Mouse (Mus musculus) splenic B cell, adult 2 months (primary cell): ENCODE results near the gene Enc1.

Experiments
- DNase-seq: peaks from one replicate; pipeline ENCODE4 v3.0.0-alpha.2; 2011; ENCODE audit warnings: low read depth, low spot score
- H3K27me3 ChIP-seq: 2 replicates; pipeline ENCODE4 v1.6.1; 2012; ENCODE audit warnings: mild to moderate bottlenecking, low read length, moderate library complexity, mixed read lengths; ENCODE audit not compliant: control insufficient read depth, poor library complexity, insufficient read depth, severe bottlenecking
- H3K36me3 ChIP-seq: 2 replicates; pipeline ENCODE4 v1.6.1; 2012; ENCODE audit warnings: mild to moderate bottlenecking, low read length, moderate library complexity, mixed read lengths; ENCODE audit not compliant: control insufficient read depth, poor library complexity, insufficient read depth, severe bottlenecking

Gene Enc1

DNA sequence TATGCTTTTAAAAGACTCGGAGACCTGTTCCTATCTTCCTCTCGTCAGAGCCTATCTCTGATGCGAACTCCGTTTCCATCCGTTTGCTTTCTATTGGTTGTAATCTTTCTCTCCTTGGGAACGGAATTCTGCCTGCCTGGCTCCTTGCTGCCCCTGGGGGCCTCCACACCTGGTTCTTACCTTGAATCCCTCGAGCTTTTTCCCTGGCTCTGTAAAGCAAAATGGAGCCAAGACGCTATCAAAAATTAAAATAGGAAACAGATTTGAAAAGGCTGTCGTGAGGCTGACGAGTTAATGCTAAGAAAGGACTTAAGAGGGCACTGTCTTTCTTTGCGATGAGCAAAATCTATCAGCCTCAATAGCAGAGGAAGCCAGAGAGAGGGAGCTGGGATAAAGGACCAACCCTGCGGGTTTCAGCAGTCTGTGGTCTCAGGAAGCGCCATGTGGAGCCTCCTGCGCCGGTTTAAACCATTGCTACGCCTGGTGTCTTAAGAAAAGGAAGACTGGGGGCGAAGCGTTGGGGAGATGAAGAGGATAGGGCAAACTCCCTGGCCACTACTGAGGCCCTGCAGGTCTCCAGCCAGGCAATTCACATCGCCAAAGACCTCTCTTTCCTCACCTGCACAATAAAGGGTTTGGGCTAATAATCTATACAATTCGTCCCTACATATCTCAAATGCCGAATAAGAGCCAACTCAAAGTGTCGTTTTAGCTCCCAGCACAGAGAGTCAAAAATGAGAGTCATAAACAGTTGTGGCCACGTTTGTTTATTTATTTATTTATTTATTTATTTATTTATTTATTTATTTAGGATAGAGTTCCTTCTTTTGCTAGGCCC lies 1.3 kb upstream of the Enc1 start:
- peak; percentile 50 for DNase-seq

GRCm38 (mm10) chr13:97240279-97240964 lies 483 bp upstream of the Enc1 start:
- peak; percentile 53 for DNase-seq
- Histone ChIP-seq H3K27me3 (no peaks in the 10 kb centered on the region), H3K36me3 (no peaks in the 10 kb centered on the region)

More for the DNA sequence above, 1.3 kb upstream of the Enc1 start:
- no peaks in the 10 kb centered on the region for H3K36me3 ChIP-seq
- H3K27me3 ChIP-seq: no peaks in the 10 kb centered on the region

DNA sequence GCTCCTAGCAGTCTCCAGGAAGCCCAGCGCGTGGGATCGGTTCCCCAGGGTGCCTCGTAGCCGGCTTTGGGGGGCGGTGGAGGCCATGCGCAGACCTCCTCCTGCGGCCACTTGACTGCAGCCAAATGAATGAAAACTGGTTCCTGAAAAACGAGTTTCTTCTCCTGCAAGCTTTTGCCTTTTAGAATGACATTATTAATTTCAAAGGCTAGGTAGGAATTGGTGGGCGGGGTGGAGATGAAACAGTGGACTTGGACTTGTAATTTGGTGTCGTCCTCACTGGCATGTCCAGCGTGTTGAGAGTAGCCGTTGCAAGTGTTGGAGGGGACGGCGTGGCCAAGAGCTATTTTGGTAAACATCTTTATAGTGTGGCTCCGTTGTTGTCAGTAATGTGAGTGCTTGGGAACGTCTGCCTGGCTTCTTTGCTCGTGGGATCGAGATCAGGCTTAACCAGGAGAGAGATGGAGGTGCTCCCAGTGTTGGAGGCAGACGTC lies 929 bp downstream of the Enc1 start:
- no peak for DNase-seq
- H3K27me3 ChIP-seq: no peaks in the 10 kb centered on the region
- no peaks in the 10 kb centered on the region; the same call in 1 of the 2 replicates for H3K36me3 ChIP-seq

DNA sequence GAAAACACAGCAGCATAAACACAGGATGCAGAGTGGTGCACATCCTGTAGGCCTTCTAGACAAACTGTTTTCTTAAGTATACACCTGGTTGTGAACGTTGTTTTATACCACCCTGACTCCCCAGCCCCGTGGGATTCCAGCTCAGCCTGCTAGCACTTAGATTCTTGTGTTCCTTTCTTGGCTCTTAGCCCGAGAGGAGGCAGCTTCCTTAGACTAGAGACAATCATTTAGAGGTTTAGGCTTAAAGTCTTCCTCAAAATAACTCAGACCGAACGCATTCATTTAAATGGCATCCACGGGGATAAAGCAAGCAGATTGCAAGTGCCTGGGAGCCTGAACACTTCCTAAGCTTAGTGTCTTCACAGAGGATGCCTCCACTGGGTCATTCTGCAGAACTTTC lies 1.8 kb downstream of the Enc1 start:
- no peak for DNase-seq
- no peaks in the 10 kb centered on the region; the same call in none of the 2 replicates for H3K36me3 ChIP-seq
- no peaks in the 10 kb centered on the region for H3K27me3 ChIP-seq

- Histone ChIP-seq H3K27me3 (no peaks in the 10 kb centered on the region), H3K36me3 (no peaks in the 10 kb centered on the region; the same call in none of the 2 replicates)
These were observed 3.2 kb downstream of the Enc1 start for GRCm38 (mm10) chr13:97243962-97244711.

DNA sequence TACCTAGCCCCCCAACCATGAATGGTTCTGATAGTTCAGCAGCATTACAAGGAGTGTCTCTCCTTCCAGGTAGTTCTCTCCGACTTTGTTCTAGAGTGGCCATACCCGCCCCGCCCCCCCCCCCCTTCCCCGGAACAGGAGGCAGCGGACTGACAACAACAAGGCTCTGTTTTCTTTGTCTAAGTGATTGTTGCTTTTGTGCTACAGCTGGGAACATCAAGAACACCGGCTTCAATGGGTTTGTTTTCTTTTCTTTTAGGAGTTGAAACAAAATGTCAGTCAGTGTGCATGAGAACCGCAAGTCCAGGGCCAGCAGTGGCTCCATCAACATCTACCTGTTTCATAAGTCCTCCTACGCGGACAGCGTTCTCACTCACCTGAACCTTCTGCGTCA lies 3.8 kb downstream of the Enc1 start:
- no peak for DNase-seq

More at GRCm38 (mm10) chr13:97243962-97244711, 3.2 kb downstream of the Enc1 start:
- DNase-seq: no peak

DNA sequence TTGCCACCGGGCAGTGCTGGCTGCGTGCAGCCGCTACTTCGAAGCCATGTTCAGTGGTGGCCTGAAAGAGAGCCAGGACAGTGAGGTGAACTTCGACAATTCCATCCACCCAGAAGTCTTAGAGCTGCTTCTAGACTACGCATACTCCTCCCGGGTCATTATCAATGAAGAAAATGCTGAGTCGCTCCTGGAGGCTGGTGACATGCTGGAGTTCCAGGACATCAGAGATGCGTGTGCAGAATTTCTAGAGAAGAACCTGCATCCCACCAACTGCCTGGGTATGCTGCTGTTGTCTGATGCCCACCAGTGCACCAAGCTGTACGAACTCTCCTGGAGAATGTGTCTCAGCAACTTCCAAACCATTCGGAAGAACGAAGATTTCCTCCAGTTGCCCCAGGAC lies 4.3 kb downstream of the Enc1 start:
- no peak for DNase-seq
- Histone ChIP-seq H3K36me3 (no peaks in the 10 kb centered on the region; the same call in none of the 2 replicates), H3K27me3 (no peaks in the 10 kb centered on the region)

More for the DNA sequence above, 3.8 kb downstream of the Enc1 start:
- H3K27me3 ChIP-seq: no peaks in the 10 kb centered on the region
- no peaks in the 10 kb centered on the region; the same call in none of the 2 replicates for H3K36me3 ChIP-seq

DNA sequence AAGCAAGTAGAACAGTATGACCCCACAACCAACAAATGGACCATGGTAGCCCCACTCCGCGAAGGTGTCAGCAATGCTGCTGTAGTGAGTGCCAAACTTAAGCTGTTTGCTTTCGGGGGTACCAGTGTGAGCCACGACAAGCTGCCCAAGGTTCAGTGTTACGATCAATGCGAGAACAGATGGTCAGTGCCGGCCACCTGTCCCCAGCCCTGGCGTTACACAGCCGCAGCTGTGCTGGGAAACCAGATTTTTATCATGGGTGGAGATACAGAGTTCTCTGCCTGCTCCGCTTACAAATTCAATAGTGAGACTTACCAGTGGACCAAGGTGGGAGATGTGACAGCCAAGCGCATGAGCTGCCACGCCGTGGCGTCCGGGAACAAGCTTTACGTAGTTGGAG lies 5.3 kb downstream of the Enc1 start:
- H3K36me3 ChIP-seq: no peaks in the 10 kb centered on the region; the same call in none of the 2 replicates
- DNase-seq: no peak
- no peaks in the 10 kb centered on the region for H3K27me3 ChIP-seq

- Histone ChIP-seq H3K36me3 (no peaks in the 10 kb centered on the region; the same call in none of the 2 replicates), H3K27me3 (no peaks in the 10 kb centered on the region)
- DNase-seq: no peak
These were observed 6.8 kb downstream of the Enc1 start for GRCm38 (mm10) chr13:97247754-97248153.

- no peaks in the 10 kb centered on the region; the same call in none of the 2 replicates for H3K36me3 ChIP-seq
- no peaks in the 10 kb centered on the region for H3K27me3 ChIP-seq
- peak; percentile 25 for DNase-seq
These were observed 8.2 kb downstream of the Enc1 start for GRCm38 (mm10) chr13:97249051-97249461.

GRCm38 (mm10) chr13:97249507-97250078 lies 8.7 kb downstream of the Enc1 start:
- no peaks in the 10 kb centered on the region for H3K27me3 ChIP-seq
- no peak for DNase-seq

GRCm38 (mm10) chr13:97250148-97250547 lies 9.2 kb downstream of the Enc1 start:
- no peak for DNase-seq
- Histone ChIP-seq H3K27me3 (no peaks in the 10 kb centered on the region), H3K36me3 (no peaks in the 10 kb centered on the region; the same call in none of the 2 replicates)

More at GRCm38 (mm10) chr13:97249507-97250078, 8.7 kb downstream of the Enc1 start:
- no peaks in the 10 kb centered on the region; the same call in none of the 2 replicates for H3K36me3 ChIP-seq

- Histone ChIP-seq H3K36me3 (no peaks in the 10 kb centered on the region; the same call in none of the 2 replicates), H3K27me3 (no peaks in the 10 kb centered on the region)
- no peak for DNase-seq
These were observed 9.9 kb downstream of the Enc1 start for GRCm38 (mm10) chr13:97250551-97251380.
